Mouse (Mus musculus): ENCODE data around the gene Cmtm8.

Cmtm8 gene

GRCm38 (mm10) chr9:114787134-114787533 is 56.8 kb downstream of the Cmtm8 start:
- DNase-seq (ENCODE audit: low spot score in 2 of 2): no peak

GRCm38 (mm10) chr9:114785432-114786125 is 58.4 kb downstream of the Cmtm8 start:
- no peak for DNase-seq (ENCODE audit: low spot score in 2 of 2)

GRCm38 (mm10) chr9:114781526-114782212 is 62.3 kb downstream of the Cmtm8 start, which contains the start of gene Cmtm7:
Gene Cmtm7, minus strand, starts transcription at chr9:114781856.
- DNase-seq (ENCODE audit: low spot score in 2 of 2): no peak

- DNase-seq (ENCODE audit: low spot score in 2 of 2): no peak
These were observed 63.0 kb downstream of the Cmtm8 start for GRCm38 (mm10) chr9:114780746-114781525.

- no peak for DNase-seq (ENCODE audit: low spot score in 2 of 2)
These were observed 63.8 kb downstream of the Cmtm8 start for GRCm38 (mm10) chr9:114779984-114780745.

- no peak for DNase-seq (ENCODE audit: low spot score in 2 of 2)
These were observed 65.1 kb downstream of the Cmtm8 start for GRCm38 (mm10) chr9:114778877-114779276.

GRCm38 (mm10) chr9:114778047-114778390 is 65.9 kb downstream of the Cmtm8 start:
- DNase-seq (ENCODE audit: low spot score in 2 of 2): no peak

GRCm38 (mm10) chr9:114777178-114778046 is 66.5 kb downstream of the Cmtm8 start:
- DNase-seq (ENCODE audit: low spot score in 2 of 2): no peak

GRCm38 (mm10) chr9:114776361-114776760 is 67.6 kb downstream of the Cmtm8 start:
- no peak for DNase-seq (ENCODE audit: low spot score in 2 of 2)

GRCm38 (mm10) chr9:114775272-114775671 is 68.7 kb downstream of the Cmtm8 start:
- DNase-seq (ENCODE audit: low spot score in 2 of 2): no peak

GRCm38 (mm10) chr9:114774629-114775028 is 69.3 kb downstream of the Cmtm8 start:
- no peak for DNase-seq (ENCODE audit: low spot score in 2 of 2)

GRCm38 (mm10) chr9:114771565-114771964 is 72.4 kb downstream of the Cmtm8 start:
- no peak for DNase-seq (ENCODE audit: low spot score in 2 of 2)

- DNase-seq (ENCODE audit: low spot score in 2 of 2): no peak
These were observed 73.7 kb downstream of the Cmtm8 start for GRCm38 (mm10) chr9:114770224-114770623.

- DNase-seq (ENCODE audit: low spot score in 2 of 2): no peak
These were observed 75.9 kb downstream of the Cmtm8 start for GRCm38 (mm10) chr9:114768066-114768465.

GRCm38 (mm10) chr9:114767507-114767906 is 76.4 kb downstream of the Cmtm8 start:
- no peak for DNase-seq (ENCODE audit: low spot score in 2 of 2)

- DNase-seq (ENCODE audit: low spot score in 2 of 2): no peak
These were observed 76.9 kb downstream of the Cmtm8 start for GRCm38 (mm10) chr9:114767030-114767429.

- DNase-seq (ENCODE audit: low spot score in 2 of 2): no peak
These were observed 80.6 kb downstream of the Cmtm8 start for GRCm38 (mm10) chr9:114763341-114763740.

GRCm38 (mm10) chr9:114761848-114762247 is 82.1 kb downstream of the Cmtm8 start:
- no peak for DNase-seq (ENCODE audit: low spot score in 2 of 2)

GRCm38 (mm10) chr9:114760353-114760752 is 83.6 kb downstream of the Cmtm8 start:
- no peak for DNase-seq (ENCODE audit: low spot score in 2 of 2)

- DNase-seq (ENCODE audit: low spot score in 2 of 2): no peak
These were observed 84.1 kb downstream of the Cmtm8 start for GRCm38 (mm10) chr9:114759886-114760285.

GRCm38 (mm10) chr9:114758801-114759200 is 85.2 kb downstream of the Cmtm8 start:
- no peak for DNase-seq (ENCODE audit: low spot score in 2 of 2)

Data from right cerebral cortex, postnatal 36 days (tissue).